Mouse (Mus musculus): ENCODE results near the gene A230050P20Rik. TPM values are rescaled to one million over a fixed set of nuclear protein-coding genes. Genes with fewer than 3 reads are reported as not detected.

Gene A230050P20Rik
- 11.8 TPM for polyA plus RNA-seq (2012; fragmentation: generic; extraction: Trizol)
- long read RNA-seq, experiment 1, transcript A230050P20Rik-201 (8 exons, 1,683 nt) = major isoform, 13 of 17 reads
- long read RNA-seq, experiment 1, partial matches to known transcripts = 1 of 17 reads
- long read RNA-seq, experiment 1, other reads (novel, unspliced or antisense) = 3 of 17 reads
- long read RNA-seq, experiment 2, transcript A230050P20Rik-201 (8 exons, 1,683 nt) = major isoform, 42 of 83 reads
- long read RNA-seq, experiment 2, partial matches to known transcripts = 1 of 83 reads
- long read RNA-seq, experiment 2, other reads (novel, unspliced or antisense) = 39 of 83 reads

- H3K36me3 ChIP-seq (ENCODE audit: control insufficient read depth, insufficient read depth) = no peaks in the 10 kb centered on the region
- peak within 1 kb of the TSS; percentile 34 for H3K4me3 ChIP-seq (ENCODE audit: insufficient read depth, poor library complexity, severe bottlenecking)
- no peaks in the 10 kb centered on the region for H3K79me3 ChIP-seq (ENCODE audit: low read depth)
- TF ChIP-seq USF1 (IDR thresholded peaks at IDR 0.05; ENCODE audit: low read depth) (peak; percentile 75), CEBPB (IDR thresholded peaks at IDR 0.05; ENCODE audit: low read depth) (no peak)
- H3ac ChIP-seq (ENCODE audit: control insufficient read depth, insufficient read length, low read depth) = peak within 1 kb of the TSS; percentile 81
- no peaks in the 10 kb centered on the region for H3K27me3 ChIP-seq (ENCODE audit: control insufficient read depth, insufficient read depth, insufficient read length)
- H3K79me2 ChIP-seq (ENCODE audit: control insufficient read depth, insufficient read depth) = no peaks in the 10 kb centered on the region
Observed at GRCm38 (mm10) chr9:20868448-20869001, at the start of gene A230050P20Rik. Gene A230050P20Rik (plus strand): TSS chr9:20868642.

DNA sequence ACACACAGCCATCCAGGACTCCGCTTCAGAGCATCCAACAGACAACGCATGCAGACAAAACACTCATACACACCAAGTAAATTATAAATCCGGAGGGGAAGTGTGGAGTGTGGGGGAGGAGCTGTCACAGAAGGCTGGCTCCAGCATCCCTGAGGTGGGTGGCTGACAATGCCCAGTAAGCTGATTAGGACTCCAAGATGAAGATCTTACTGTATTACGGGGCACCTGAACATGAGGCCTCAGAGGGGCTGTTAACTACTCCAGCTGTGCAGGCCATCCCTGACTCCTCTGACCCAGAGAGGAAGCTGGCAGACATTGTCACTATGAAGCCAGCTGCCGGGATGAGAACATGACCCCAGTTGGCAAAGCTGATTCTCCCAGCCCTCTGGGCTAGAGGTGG is 48.4 kb upstream of the A230050P20Rik start:
- Histone ChIP-seq H3K4me3 (ENCODE audit: insufficient read depth, poor library complexity, severe bottlenecking) (no peak overlapping the region), H3K79me2 (ENCODE audit: control insufficient read depth, insufficient read depth) (no peaks in the 10 kb centered on the region)

DNA sequence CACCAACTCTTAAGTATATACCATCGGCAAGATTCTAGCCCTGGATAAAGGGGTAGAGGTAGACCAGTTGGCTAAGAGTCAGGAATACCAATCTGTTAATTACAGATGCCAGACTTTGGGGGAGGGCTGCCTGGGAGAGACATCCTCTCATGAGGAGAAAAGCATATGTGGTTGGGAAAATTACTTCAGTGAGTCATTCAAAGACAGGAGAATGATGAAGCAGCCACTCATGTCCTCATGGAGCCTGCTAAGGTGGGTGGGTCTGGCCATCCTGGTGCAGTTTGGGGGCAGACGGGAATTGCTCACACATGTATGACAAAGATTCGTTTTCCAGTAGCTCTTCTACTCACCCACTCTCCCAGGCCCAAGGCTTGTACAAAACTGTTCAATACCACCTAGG is 45.6 kb upstream of the A230050P20Rik start:
- Histone ChIP-seq H3K36me3 (ENCODE audit: control insufficient read depth, insufficient read depth) (no peaks in the 10 kb centered on the region), H3ac (ENCODE audit: control insufficient read depth, insufficient read length, low read depth) (no peak overlapping the region), H3K27me3 (ENCODE audit: control insufficient read depth, insufficient read depth, insufficient read length) (no peaks in the 10 kb centered on the region), H3K79me3 (ENCODE audit: low read depth) (no peaks in the 10 kb centered on the region), H3K79me2 (ENCODE audit: control insufficient read depth, insufficient read depth) (no peaks in the 10 kb centered on the region), H3K4me3 (ENCODE audit: insufficient read depth, poor library complexity, severe bottlenecking) (no peak overlapping the region)
- TF ChIP-seq MAX (IDR thresholded peaks at IDR 0.05) (no peak), MYOG (IDR thresholded peaks at IDR 0.05; ENCODE audit: control insufficient read depth, extremely low read depth, insufficient read length) (no peak), MYOD1 (IDR thresholded peaks at IDR 0.05; ENCODE audit: control insufficient read depth, insufficient read length, low read depth) (no peak), CEBPB (IDR thresholded peaks at IDR 0.05; ENCODE audit: low read depth) (no peak), USF1 (IDR thresholded peaks at IDR 0.05; ENCODE audit: low read depth) (no peak)

More for the DNA sequence above, 48.4 kb upstream of the A230050P20Rik start:
- TF ChIP-seq MAX (IDR thresholded peaks at IDR 0.05) (no peak), USF1 (IDR thresholded peaks at IDR 0.05; ENCODE audit: low read depth) (no peak), MYOG (IDR thresholded peaks at IDR 0.05; ENCODE audit: control insufficient read depth, extremely low read depth, insufficient read length) (no peak)
- Histone ChIP-seq H3ac (ENCODE audit: control insufficient read depth, insufficient read length, low read depth) (no peak overlapping the region), H3K36me3 (ENCODE audit: control insufficient read depth, insufficient read depth) (no peaks in the 10 kb centered on the region), H3K79me3 (ENCODE audit: low read depth) (no peaks in the 10 kb centered on the region), H3K27me3 (ENCODE audit: control insufficient read depth, insufficient read depth, insufficient read length) (no peaks in the 10 kb centered on the region)

DNA sequence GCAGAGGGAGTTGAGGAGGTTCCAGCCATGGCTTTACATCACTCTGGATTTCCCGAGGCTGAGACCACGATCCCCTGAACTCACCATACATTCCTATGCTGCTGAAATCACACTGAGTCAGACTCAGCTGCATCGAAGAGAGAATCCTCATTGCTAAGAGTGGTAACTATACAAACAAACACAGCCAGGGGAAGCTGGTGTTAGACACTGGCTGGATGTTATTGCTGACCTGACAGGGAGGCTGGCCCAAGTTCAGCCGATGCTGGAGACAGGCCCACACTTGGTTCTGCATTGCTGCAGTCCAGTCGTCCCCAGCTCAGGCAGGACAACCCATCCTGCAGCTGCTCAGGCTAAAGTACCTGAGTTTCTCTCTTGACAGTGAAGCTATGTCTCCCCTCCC is 42.7 kb upstream of the A230050P20Rik start:
- Histone ChIP-seq H3K79me2 (ENCODE audit: control insufficient read depth, insufficient read depth) (no peaks in the 10 kb centered on the region), H3K79me3 (ENCODE audit: low read depth) (no peaks in the 10 kb centered on the region), H3ac (ENCODE audit: control insufficient read depth, insufficient read length, low read depth) (no peak overlapping the region), H3K4me3 (ENCODE audit: insufficient read depth, poor library complexity, severe bottlenecking) (no peak overlapping the region), H3K36me3 (ENCODE audit: control insufficient read depth, insufficient read depth) (no peaks in the 10 kb centered on the region), H3K27me3 (ENCODE audit: control insufficient read depth, insufficient read depth, insufficient read length) (no peaks in the 10 kb centered on the region)
- TF ChIP-seq FOSL1 (IDR thresholded peaks at IDR 0.05; ENCODE audit: insufficient read depth, low read length, poor library complexity, severe bottlenecking) (no peak), CTCF (IDR thresholded peaks at IDR 0.05; ENCODE audit: control insufficient read depth, insufficient read depth, insufficient read length) (no peak), MAX (IDR thresholded peaks at IDR 0.05) (no peak), MYOD1 (IDR thresholded peaks at IDR 0.05; ENCODE audit: control insufficient read depth, insufficient read length, low read depth) (no peak), CEBPB (IDR thresholded peaks at IDR 0.05; ENCODE audit: low read depth) (no peak), USF1 (IDR thresholded peaks at IDR 0.05; ENCODE audit: low read depth) (no peak), MYOG (IDR thresholded peaks at IDR 0.05; ENCODE audit: control insufficient read depth, extremely low read depth, insufficient read length) (no peak)

DNA sequence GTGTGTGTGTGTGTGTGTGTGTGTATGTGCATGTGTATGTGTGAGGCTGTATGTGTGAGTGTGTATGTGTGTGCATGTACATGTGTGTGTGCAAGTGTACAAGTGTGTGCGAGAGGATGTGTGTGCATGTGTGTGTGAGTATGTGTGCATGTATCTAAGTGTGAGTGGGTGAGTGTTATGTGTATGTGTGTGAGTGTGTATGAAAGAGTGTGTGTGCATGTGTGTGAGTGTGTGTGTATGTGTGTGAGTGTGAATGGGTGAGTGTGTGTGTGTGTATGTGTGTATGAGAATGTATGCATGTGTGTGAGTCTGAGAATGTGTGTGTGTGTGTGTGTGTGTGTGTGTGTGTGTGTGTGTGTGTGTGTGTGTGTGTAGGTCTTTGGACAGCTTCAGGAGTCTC is 40.3 kb upstream of the A230050P20Rik start:
- peaks cover 8% of the 10 kb centered on the region for H3K27me3 ChIP-seq (ENCODE audit: control insufficient read depth, insufficient read depth, insufficient read length)
- H3ac ChIP-seq (ENCODE audit: control insufficient read depth, insufficient read length, low read depth) = no peak overlapping the region
- no peaks in the 10 kb centered on the region for H3K36me3 ChIP-seq (ENCODE audit: control insufficient read depth, insufficient read depth)
- no peaks in the 10 kb centered on the region for H3K79me3 ChIP-seq (ENCODE audit: low read depth)
- TF ChIP-seq CTCF (IDR thresholded peaks at IDR 0.05; ENCODE audit: control insufficient read depth, insufficient read depth, insufficient read length) (no peak), MYOD1 (IDR thresholded peaks at IDR 0.05; ENCODE audit: control insufficient read depth, insufficient read length, low read depth) (no peak), FOSL1 (IDR thresholded peaks at IDR 0.05; ENCODE audit: insufficient read depth, low read length, poor library complexity, severe bottlenecking) (no peak), USF1 (IDR thresholded peaks at IDR 0.05; ENCODE audit: low read depth) (no peak), MAX (IDR thresholded peaks at IDR 0.05) (no peak), CEBPB (IDR thresholded peaks at IDR 0.05; ENCODE audit: low read depth) (no peak), MYOG (IDR thresholded peaks at IDR 0.05; ENCODE audit: control insufficient read depth, extremely low read depth, insufficient read length) (no peak)
- H3K79me2 ChIP-seq (ENCODE audit: control insufficient read depth, insufficient read depth) = no peaks in the 10 kb centered on the region
- no peak overlapping the region for H3K4me3 ChIP-seq (ENCODE audit: insufficient read depth, poor library complexity, severe bottlenecking)

DNA sequence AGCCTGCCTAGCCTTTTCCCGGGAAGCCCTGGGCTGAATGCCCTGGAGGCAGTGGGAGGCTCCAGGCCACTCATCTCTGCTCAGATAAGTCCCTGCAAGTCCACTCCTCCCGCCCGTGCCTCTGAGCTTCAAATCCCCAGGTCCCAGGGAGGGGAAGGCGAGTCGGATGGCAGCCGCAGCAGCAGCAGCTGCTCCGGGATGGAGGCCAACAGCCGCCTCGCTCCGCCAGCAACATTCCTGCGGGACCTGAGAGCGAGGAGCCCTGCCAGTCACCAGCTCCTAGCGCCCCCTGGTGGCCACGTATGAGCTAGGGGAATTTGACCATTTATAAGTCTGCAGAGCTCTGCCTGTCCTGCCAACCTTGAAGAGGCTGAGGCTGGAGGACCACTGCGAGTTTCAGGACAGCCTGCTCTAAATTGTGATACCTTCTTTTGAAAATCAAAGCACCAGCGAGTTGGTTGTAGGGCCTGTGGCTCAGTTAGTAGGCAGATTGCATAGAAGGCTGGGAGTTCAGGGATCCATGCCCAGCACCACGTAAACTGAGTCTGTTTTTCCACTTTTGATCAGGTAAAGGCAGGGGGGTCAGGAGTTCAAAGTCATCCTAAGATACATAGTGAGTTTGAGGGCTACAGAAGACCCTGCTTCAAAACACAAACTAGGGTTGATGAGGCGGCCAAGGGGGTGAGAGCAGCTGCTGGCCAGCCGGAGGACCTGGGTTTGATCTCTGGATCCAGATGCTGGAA is 37.4 kb upstream of the A230050P20Rik start:
- no peak overlapping the region for H3ac ChIP-seq (ENCODE audit: control insufficient read depth, insufficient read length, low read depth)
- peaks cover 16% of the 10 kb centered on the region for H3K27me3 ChIP-seq (ENCODE audit: control insufficient read depth, insufficient read depth, insufficient read length)
- H3K36me3 ChIP-seq (ENCODE audit: control insufficient read depth, insufficient read depth) = no peaks in the 10 kb centered on the region
- no peaks in the 10 kb centered on the region for H3K79me3 ChIP-seq (ENCODE audit: low read depth)
- no peak overlapping the region for H3K4me3 ChIP-seq (ENCODE audit: insufficient read depth, poor library complexity, severe bottlenecking)
- no peaks in the 10 kb centered on the region for H3K79me2 ChIP-seq (ENCODE audit: control insufficient read depth, insufficient read depth)
- TF ChIP-seq MYOG (IDR thresholded peaks at IDR 0.05; ENCODE audit: control insufficient read depth, extremely low read depth, insufficient read length) (no peak), USF1 (IDR thresholded peaks at IDR 0.05; ENCODE audit: low read depth) (no peak), CTCF (IDR thresholded peaks at IDR 0.05; ENCODE audit: control insufficient read depth, insufficient read depth, insufficient read length) (peak; percentile 84), MYOD1 (IDR thresholded peaks at IDR 0.05; ENCODE audit: control insufficient read depth, insufficient read length, low read depth) (peak; percentile 80), FOSL1 (IDR thresholded peaks at IDR 0.05; ENCODE audit: insufficient read depth, low read length, poor library complexity, severe bottlenecking) (no peak), CEBPB (IDR thresholded peaks at IDR 0.05; ENCODE audit: low read depth) (no peak), MAX (IDR thresholded peaks at IDR 0.05) (peak; percentile 73)

All from C2C12 (cell line).